Mouse (Mus musculus) thymus, postnatal 10 days (tissue): ENCODE results near the gene Nexn.
A peak's percentile ranks its signal among the peaks of the same experiment; 100 is the strongest.
"Not testable (repeated sequence)": the region's sequence is repeated elsewhere in the genome, so short reads cannot be mapped to it uniquely, and the experiment has no call there.

Source experiments
- DNase-seq, 2 experiments: peaks; one replicate each; pipeline ENCODE4 v3.0.0; 2021; ENCODE audit warnings: low spot score in 2 of 2

Nexn gene

DNA sequence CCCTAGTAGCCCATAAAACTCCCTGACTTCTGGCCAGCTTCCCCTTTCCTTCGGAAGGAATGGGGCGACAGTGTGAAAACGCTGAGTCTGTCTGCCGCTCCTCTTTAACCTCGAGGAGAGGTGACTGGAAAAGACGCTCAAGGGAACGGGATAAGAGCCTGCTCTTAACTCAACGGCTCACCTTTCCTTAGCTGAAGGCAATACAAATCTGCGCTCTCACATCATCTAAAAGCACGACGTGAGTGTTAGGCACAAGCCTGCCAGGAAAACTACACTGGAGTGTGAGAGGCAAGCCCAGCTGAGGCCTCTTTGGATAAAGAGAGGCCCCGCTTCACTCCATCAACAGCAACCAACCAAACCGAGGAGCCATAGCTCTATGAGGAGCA, at the start of gene Nexn:
Nexn (minus strand) TSS at position 315 of the 386 bp plus-strand sequence.
- DNase-seq = no peak

DNA sequence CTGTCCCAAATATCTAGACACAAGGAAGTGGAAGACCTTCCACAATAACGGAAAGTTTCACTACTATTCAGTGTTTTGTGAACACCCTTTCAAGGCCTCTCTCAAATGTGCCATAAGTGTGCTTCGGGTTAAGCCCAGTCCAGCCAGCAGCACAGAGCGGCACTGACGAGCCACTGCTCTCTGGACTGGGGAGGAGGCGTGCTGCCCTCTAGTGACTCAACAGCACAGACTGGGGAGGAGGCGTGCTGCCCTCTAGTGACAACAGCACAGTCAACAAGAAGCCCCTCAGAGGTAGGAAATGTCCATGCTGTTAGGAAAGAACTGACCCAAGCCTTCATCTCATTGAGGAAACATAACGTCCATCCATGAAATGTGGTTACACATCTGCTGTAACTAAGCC, 49.5 kb upstream of the Nexn start:
- DNase-seq = peak; percentile 48 to 73

GRCm38 (mm10) chr3:152314666-152315065, 48.5 kb upstream of the Nexn start:
- not testable (repeated sequence) for DNase-seq

DNA sequence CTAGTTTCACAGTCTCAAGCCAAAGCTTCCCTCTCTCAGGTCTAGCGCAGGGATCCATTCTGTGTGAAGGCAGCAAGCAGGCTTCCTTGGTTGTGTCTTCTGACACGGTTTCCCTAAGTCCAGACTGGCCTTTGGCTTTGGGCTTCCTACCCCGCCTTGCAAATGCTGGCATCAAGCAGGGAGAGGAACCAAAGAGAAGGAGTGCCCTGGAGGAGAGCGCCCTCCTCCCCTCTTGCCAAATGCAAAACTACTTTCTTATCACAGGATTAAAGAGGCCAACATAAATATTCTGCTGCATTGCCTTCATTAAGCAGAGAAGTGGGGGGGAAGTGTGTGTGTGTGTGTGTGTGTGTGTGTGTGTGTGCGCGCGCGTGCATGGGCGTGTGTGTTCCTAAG, 43.1 kb upstream of the Nexn start:
- no peak for DNase-seq

DNA sequence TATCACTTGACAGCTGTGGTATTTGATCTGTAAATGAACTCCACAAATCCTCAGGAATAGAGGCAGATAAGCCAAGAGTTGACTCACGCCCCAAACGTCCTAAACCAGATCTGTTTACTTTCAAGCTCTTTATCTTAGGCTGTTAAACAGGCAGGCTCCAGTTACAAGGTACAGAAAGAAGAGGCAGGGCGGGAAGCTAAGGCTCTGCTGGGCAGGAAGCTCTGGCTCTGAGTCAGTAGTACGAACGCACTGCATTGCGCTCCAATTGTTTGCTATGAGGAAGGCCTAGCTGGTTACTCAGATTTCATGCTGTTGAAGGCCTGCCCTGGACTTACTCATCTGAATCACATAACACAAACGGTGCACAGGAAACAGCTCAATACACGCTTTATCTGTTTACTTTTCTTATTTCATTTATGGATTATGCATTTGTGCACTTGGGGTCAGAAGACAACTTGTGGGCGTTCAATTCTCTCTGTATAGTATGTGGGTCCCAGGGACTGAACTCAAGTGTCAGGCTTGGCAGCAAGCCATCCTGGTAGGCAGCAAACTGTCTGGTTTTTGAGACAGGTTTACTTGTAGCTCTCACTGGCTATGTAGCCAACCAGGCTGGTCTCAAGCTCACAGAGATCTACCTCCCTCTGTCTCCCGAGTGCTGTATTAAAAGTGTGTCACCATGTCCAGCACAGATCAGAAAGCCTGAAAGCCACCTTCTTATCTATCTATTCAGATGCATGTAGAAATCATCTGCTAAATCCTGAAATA, 42.5 kb upstream of the Nexn start:
- no peak for DNase-seq

- no peak for DNase-seq
These were observed 39.8 kb upstream of the Nexn start for GRCm38 (mm10) chr3:152305971-152306370.

GRCm38 (mm10) chr3:152305080-152305479, 38.9 kb upstream of the Nexn start:
- DNase-seq = no peak

DNA sequence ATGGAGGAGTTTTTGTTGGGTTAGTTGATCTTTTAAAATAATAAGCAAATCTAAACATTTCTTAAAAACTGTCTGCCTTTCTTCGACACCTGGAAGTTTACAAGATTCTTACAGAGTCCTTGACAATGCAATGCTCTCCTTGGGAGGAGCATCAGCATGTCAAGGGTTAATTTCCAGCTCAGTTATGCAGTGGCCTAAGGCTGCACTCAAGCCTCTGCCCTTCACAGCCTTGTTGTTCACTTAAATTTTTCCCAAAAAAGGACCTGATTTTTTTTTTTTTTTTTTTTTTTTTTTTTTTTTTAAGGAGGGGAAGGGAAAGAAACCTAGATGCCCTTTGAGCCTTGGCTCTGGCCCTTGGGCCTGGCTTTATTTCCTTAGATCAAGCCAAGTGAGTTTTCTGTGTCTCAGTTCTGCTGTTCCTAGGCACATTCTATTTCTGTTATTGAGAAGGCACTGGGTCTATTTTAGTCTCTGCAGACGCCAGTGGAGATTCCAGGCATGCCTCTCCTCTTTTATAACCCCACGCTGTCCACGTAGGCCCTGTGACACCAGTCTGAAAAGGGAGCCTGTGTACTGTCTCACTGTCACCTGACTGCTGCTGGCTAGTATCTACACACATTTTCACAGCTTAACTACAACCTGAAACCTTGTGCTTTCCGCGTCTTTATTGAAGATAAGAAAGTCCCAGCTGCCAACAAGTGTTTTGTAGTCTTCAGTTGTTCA, 38.1 kb upstream of the Nexn start:
- no peak for DNase-seq

DNA sequence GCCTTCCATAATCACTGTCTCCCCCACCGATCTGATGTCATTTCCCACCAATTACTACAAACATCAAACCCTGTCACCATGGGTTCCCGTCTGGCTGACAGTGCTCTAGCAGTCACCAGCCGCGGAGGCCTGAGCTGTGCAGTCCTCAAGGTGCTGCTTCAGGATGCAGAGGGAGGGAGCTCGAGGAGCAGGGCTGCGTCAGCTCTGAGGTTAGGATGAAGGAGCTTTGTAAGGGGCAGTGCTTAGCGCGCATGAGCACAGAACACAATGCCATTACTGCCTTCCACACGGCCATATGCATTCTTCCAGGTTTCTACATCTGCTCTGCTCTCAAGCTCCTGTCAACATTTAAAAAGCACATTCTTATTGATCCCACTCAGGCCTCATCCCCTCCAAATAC, 36.8 kb upstream of the Nexn start:
- DNase-seq = no peak

- DNase-seq = no peak
These were observed 34.5 kb upstream of the Nexn start for GRCm38 (mm10) chr3:152300376-152301337.

- DNase-seq = no peak
These were observed 29.7 kb upstream of the Nexn start for GRCm38 (mm10) chr3:152295896-152296295.

DNA sequence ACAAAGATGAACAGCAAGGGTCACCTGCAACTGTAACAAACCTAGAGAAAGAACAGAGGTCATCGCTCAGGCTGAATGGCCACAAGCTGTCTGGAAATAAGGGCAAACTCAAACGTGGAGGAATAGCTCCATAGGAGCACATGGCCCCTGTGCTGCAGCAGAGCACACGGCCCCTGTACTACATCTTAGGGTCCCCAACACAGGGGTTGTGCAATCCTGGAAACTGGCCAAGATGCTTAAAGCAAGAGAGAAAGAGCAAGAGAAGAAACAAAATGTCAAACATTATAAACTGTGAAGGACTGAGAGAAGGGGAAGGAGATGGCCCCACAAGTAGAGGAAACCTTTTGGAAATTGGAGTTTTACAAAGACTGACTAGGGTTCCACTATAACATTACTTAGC, 28.2 kb upstream of the Nexn start:
- no peak for DNase-seq

DNA sequence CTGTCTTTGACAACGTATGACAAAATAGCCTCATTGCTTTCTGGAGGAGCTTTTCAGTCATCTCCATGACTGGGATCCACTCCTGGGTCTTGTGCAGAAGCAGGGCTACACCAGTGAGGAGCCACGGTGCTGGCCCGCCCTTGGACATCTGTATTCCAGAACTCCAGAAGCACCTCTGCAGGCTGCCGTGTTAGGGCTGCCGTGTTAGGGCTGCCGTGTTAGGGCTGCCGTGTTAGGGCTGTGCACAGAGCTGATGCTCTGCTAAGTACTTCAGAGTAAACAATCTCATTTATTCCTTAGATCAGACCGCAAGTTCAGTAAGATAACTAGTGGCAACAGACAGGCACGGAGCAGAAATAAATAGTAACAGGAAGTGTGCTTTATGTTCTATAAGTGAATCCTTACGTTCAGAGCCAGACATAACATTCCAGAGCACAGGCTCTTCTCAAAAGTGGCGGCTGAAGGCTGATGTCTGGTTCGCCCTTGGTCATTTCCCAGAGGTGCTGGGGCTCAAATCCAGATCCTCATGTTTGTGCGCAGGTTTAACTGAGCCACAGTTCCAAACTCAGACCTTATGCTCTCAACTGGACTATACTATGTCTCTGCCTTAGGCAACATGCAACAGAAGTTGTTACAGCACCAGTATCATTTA, 27.5 kb upstream of the Nexn start:
- no peak for DNase-seq

GRCm38 (mm10) chr3:152291895-152292294, 25.7 kb upstream of the Nexn start:
- DNase-seq = no peak

- DNase-seq = no peak
These were observed 24.1 kb upstream of the Nexn start for GRCm38 (mm10) chr3:152290175-152290798.

DNA sequence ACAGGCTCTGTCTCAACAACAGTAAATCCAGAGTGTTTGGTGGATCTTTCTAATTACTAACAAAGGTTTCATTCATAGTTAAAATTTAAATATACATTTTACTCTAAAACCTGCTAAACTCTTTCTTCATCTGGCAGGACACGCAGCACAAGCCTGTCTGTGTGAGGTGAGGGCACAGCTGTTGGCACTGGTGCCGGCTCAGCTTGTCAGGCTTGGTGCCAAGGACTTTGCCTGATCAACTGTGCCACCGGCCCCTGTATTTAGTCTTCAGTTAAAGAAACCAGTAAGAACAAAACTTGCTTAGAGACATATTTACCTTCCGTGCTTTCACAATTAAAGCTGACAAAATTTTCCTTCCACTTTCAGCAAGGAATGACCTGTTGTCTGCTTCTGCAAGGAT, 22.6 kb upstream of the Nexn start:
- DNase-seq = no peak

DNA sequence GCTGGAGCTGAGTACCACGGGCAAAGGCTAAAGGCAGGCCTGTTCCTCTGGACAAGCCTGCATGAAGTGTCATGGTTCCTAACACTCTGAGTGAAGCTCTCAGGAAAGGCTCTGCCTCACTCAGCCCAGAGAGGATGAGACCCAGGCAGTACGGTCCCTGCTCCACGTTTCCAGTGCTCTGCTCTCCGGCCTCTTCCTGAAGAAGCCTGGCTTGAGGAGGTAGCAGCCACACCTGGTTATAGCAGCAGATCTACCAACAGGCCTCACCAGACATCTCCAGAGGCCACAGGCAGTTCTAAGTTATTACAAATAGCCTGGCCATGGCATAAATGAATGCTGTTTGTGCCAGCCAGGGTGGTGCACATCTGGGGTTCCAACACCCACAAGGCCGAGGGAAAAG, 22.1 kb upstream of the Nexn start:
- no peak for DNase-seq

DNA sequence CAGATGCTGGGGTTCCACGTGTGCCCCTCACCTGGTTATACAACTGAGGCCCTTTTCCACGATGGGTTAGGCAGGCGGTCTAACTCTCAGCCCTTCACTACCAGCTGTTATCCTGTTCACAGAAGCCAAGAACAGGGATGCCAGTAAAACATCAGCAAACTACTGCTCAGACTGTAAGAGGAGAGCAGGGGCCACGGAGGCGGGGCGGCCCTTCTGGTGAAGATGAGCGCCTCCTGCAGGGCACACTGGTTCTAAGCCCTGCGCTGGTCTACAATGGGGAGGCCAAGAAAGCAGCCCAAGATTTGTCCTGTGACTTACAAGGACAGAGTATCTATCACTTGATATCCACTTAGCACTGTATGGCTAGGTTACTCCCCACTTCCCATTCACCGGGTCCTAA, 21.7 kb upstream of the Nexn start:
- no peak for DNase-seq

GRCm38 (mm10) chr3:152284759-152285158, 18.6 kb upstream of the Nexn start:
- DNase-seq = no peak

GRCm38 (mm10) chr3:152284306-152284705, 18.2 kb upstream of the Nexn start:
- no peak for DNase-seq

- DNase-seq = no peak
These were observed 16.0 kb upstream of the Nexn start for GRCm38 (mm10) chr3:152282126-152282525.
